Mouse (Mus musculus): ENCODE measurements at regions not wholly inside any gene's neighbourhood (a gene's known extent, or its start where the extent isn't known, plus 50 kb on each side); places are given as distances from the start of the nearest gene placed in this dataset.

GRCm38 (mm10) chr1:190526046-190526445 lies 355.5 kb upstream of the Prox1 start:
- no peak for DNase-seq (ENCODE audit: low spot score)

DNA sequence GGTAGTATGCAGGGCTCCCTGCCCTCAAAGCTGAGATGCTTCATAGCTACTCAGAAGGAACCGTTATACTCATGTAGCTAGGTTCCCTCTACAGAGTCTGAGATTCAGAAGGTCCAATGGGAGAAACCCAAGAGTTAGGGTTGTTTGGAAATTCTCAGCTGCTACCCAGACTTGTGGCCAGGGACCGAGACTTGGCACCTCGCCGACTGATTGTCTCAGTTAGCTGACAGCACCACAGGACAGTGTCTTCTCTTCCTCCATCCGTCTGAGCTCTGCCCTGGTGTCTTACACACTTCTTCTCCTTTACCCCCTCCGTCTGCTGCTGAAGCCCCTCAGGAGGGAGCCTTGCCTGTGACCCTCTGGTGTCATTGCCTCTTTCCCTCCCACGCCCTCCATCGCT lies 329.6 kb upstream of the Prox1 start:
- DNase-seq (ENCODE audit: low spot score) = no peak

DNA sequence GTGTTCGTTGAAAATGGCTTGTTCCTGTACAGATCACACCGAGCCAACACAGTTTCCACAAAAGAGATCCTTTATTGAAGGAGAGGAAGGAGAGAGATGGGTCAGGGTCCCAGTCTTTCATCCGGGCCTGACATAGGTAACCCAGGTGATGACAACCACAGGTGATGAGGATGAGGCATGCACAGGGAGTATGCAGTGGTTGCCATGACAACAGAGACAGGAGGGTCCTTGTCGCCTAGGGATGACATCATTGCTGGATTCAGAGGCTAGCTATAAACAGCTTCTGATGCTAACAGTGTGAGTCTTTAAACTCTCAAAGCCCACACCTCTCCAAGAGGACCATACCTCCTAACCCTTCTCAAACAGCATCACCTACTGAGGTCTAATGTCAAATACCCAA lies 327.0 kb upstream of the Prox1 start:
- DNase-seq (ENCODE audit: low spot score) = no peak

- no peak for DNase-seq (ENCODE audit: low spot score)
Observed at GRCm38 (mm10) chr1:190495741-190496520, 325.4 kb upstream of the Prox1 start.

GRCm38 (mm10) chr1:190486551-190487104 lies 316.1 kb upstream of the Prox1 start:
- no peak for DNase-seq (ENCODE audit: low spot score)

DNA sequence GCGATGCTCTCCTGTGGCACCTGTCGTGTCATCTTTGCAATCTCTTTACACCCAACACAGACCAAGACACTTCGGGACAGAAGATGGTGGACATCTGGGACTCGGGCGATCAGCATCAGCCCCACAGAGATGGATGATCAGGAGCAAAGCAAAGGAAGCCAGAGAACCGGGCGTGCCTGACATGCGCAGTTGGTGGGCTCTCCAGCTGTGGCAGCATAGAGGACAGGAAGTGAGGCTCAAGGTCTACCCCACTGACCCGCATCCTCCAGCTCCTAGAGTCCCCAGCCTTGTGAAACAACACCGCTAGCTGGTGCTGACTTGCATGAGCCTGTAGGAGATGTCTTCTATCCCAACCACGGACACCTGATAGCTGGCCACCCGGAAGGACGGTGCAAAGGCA lies 312.9 kb upstream of the Prox1 start:
- DNase-seq (ENCODE audit: low spot score) = no peak

DNA sequence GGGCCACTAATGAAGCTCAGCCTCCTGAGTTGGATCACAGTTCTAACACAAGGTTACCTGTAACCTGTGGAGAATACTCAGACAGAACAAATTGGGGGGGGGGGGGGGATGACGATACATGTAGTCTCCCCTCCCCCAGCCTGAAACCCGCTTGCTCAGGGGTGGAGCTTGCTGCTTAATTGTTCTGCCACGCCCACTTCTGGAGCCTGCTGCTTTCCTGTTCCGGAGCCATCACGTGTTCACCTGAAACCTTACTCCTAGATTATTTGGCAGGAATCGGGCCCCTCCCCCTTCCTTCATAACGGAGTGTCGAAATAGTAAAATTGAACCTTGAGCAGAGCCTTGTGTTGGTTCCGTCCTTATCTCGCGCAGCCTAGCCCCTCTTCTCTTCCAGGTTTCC lies 310.6 kb upstream of the Prox1 start:
- no peak for DNase-seq (ENCODE audit: low spot score)

DNA sequence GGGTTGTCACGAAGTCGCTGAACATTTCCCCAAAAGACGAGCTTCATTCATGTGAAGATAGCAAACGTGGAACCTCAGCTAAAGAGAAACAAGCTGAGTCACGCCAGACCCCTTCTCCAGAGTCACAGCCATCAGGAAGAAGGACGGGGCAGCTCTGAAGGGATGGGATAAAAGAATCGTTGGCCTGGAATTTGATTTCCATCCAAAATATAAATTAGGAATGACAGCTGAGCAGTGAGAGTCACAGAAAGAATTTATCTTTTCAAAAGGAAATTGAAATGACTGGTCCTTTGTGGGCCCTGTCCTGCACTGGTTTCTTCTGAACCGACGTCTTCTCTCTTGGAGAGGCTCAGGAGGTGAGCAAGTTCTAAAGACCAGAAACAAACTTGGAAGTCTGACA lies 310.1 kb upstream of the Prox1 start:
- DNase-seq (ENCODE audit: low spot score) = no peak

- DNase-seq (ENCODE audit: low spot score) = no peak
Observed at GRCm38 (mm10) chr1:190472761-190473160, 302.2 kb upstream of the Prox1 start.

DNA sequence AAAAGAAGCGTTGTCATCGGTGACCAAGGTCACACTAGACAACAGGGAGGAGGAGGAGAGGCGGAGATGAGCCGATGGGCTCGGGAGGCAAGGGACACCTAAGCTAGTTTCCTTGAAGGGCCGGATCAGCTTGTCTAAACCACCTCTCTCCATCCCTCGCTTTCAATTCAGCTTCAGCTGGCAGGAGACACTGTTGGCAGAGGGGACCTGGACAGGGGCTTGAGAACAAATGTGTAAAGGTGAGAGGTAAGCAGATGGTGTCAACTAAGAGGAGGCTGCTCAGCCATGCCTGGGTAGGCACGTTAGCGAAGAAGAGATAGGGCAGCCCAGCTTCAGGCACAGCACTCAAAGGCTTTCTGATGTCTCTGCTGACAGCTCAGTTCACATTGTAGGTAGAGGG lies 299.8 kb upstream of the Prox1 start:
- no peak for DNase-seq (ENCODE audit: low spot score)

DNA sequence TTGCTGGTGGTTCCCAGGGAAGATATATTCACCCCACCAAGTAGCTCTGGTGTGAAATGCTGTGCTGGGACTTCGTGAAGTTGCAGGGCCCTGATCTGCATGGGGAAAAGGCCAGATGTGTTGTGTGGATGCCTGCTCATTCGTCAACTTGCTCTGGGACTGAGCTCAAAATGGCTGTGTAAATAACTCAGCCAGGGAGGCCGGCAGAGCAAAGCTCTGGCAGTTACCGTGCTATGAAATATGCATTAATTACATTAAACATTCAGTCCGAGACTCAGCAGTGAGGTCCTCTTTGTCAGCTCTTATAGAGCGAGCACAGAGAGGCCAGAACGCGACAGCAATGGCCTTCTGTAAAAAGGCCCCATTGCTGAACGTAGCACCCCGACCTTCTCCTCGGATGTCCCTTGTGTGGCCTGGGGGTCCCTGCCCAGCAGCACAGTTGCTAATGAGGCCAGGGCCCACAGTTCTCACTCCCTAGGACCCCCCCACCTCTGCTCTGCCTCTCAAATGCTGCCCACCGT lies 287.1 kb upstream of the Prox1 start:
- no peak for DNase-seq (ENCODE audit: low spot score)

DNA sequence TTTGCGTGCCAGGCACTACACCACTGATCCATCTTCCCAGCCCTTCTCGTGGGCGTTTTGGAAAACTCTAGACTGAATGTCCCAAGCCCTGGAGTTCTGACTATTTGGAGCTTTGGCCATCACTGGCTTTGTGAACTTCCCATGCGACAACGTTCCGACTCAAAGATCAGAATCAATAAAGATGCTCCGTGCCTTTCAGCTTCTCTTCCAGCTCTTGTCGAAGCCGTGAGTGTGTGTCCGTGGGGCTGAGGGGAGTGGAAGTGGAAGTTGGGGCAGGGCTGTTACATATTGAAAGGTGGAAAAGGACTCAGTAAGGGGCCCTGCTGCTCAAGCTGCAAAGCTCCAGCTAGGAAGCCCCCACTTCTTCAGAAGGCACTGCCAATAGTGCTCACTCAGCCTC lies 283.0 kb upstream of the Prox1 start:
- DNase-seq (ENCODE audit: low spot score) = no peak

- no peak for DNase-seq (ENCODE audit: low spot score)
Observed at GRCm38 (mm10) chr1:190452115-190452842, 281.8 kb upstream of the Prox1 start.

- DNase-seq (ENCODE audit: low spot score) = no peak
Observed at GRCm38 (mm10) chr1:190448263-190448662, 277.7 kb upstream of the Prox1 start.

- DNase-seq (ENCODE audit: low spot score) = no peak
Observed at GRCm38 (mm10) chr1:190447253-190447652, 276.7 kb upstream of the Prox1 start.

DNA sequence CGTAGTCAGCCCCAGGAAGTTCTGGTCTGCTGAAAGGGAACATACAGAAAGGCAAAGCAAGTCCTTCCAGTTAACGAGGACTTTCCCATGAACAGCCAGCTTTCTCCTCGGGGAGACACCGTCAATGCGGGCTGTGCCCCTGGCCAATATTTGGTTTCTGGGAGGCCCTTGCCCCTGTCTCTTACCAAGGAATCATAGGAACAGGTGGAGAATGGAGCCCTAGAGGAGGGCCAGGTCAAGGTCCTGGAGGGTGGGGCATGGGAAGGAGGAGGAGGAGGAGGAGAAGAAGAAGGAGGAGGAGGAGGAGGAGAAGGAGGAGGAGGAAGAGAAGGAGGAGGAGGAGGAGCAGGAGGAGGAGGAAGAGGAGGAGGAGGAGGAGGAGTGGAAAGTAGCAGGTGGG lies 276.2 kb upstream of the Prox1 start:
- no peak for DNase-seq (ENCODE audit: low spot score)

DNA sequence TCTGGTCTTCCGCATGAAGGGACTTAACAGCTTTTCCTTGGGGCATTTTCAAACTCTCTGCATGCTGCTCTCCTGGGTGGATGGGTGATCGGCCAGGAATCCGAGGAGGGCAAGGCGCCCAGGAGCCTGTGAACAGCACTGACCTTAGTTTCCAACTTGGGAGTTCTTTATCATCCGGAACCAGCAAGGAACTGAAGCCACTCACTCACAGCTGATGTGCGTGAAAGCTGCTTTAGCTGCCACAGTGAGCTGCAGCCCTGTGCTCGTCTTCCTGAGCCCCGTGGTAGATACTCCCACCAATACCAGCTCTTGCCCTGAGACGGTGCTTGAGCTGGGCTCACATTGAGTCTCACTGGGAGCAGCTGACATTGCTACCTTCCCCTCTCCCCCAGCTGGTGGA lies 273.9 kb upstream of the Prox1 start:
- no peak for DNase-seq (ENCODE audit: low spot score)

- no peak for DNase-seq (ENCODE audit: low spot score)
Observed at GRCm38 (mm10) chr1:190443234-190443633, 272.7 kb upstream of the Prox1 start.

- DNase-seq (ENCODE audit: low spot score) = no peak
Observed at GRCm38 (mm10) chr1:190442166-190442565, 271.7 kb upstream of the Prox1 start.

DNA sequence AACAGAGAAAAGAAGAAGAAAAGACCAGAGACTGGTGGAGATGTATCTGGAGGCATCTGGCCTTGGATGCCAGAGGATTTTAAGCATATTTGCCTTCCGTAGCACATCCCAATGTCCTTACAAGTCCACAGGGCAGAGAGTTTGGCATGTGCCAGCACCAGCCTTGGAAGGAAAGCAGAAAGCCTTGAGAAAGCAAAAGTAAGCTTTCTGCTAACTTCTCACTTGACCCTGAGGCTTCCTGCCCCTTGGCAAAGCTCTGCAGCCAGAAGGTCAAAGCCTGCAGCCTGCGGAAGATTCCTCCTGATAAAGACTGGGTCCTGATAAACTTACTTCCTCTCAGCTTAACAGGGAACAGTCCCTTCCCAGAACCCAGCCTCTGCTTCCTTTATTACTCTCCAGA lies 268.3 kb upstream of the Prox1 start:
- no peak for DNase-seq (ENCODE audit: low spot score)

DNA sequence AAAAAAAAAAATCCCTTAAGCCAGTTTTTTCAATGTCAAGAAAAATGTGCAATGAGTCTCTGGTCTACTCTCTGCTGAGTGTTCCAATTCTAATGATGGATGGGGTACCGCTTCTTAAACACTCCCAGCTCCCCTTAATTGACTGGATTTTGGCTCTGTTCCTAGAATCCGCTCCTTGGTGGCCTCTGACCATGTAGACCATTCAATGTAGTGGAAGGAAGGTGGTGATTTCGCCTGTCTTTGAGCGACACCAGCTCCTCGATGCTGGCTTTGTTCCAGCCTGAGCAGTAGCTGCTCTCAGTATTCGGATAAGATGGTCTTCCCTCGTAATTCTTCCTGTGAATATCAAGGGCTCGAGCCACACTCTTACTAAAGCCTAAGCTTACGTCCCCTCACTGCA lies 252.4 kb upstream of the Prox1 start:
- DNase-seq (ENCODE audit: low spot score) = no peak

- DNase-seq (ENCODE audit: low spot score) = no peak
Observed at GRCm38 (mm10) chr1:190419709-190420108, 249.2 kb upstream of the Prox1 start.

DNA sequence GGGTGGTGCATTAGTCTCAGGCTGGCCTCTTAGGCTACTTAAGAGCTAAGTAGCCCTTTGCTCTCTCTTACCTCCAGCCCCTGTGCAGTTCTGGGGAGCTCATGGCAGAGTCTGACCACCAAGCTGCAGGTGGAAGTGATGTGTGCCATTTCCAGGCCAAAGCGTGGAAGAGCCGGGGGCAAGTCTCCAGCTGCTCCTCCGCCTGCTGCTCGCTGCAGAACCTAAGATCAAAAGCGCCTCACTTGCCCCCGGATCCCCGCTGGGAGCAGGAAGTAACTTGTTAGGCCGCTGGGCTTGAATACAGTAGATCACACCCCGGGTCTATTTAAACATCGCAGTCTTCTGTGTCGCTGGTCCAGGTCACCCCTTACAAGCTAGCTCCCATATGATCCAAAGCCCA lies 246.8 kb upstream of the Prox1 start:
- no peak for DNase-seq (ENCODE audit: low spot score)
